Mouse (Mus musculus) embryonic fibroblast, embryonic 13.5 days (primary cell): ENCODE measurements around the gene Ppfibp2.

Experiments
- CTCF ChIP-seq: IDR thresholded peaks from 2 replicates; pipeline ENCODE4 v1.5.1; 2011; ENCODE audit warnings: mild to moderate bottlenecking, control low read depth, low read length, moderate library complexity, borderline replicate concordance; ENCODE audit not compliant: insufficient read depth
- POLR2A ChIP-seq: IDR thresholded peaks from 2 replicates; pipeline ENCODE4 v1.6.1; 2011; ENCODE audit warnings: low read depth, mild to moderate bottlenecking, control low read depth, low read length, moderate library complexity

DNA sequence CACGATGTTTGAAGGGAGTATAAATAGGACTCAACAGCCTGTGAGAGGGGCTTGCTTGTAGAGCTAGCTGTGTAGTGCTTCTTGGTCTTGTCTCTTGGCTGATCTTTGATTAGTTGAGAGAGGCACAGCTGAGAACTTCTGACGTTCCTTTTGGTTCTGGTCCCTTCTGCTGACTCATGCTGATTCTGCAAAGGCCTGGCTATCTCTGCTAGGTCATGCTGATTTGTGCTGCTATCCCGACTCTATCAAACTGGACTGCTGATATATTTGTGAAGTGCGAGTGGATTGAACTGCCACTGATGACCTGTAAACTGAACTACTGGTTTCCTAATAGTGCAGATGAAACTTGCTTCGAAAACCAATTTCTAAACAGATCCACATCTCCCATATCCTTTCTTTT, 15.9 kb downstream of the Ppfibp2 start:
- TF ChIP-seq CTCF (no peak), POLR2A (no peak)
